Mouse (Mus musculus): Measurements from ENCODE around the gene Pkd1l2.

Pkd1l2 gene

DNA sequence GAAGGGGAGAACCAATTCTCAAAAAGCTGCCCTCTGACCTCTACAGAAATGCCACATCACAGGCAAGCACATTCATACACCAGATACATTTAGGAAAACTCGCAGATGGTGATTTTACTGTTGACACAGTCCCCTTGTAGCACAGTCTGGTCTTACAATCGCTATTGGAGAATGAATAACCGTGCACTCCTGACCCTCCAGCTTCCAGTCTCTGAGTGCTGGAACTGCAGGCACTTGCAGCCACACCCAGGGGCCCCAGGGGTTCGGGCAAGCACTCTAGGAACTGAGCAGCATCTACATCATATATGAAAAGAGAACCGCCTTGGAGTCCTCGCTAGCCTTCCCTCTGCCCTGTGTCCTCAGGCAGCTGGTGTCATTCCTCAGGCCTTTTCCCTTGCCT, 50.8 kb downstream of the Pkd1l2 start:
- DNase-seq = no peak

GRCm38 (mm10) chr8:117028686-117029085, 53.6 kb downstream of the Pkd1l2 start:
- no peak for DNase-seq

- no peak for DNase-seq
These were observed 54.6 kb downstream of the Pkd1l2 start for GRCm38 (mm10) chr8:117027601-117028000.

DNA sequence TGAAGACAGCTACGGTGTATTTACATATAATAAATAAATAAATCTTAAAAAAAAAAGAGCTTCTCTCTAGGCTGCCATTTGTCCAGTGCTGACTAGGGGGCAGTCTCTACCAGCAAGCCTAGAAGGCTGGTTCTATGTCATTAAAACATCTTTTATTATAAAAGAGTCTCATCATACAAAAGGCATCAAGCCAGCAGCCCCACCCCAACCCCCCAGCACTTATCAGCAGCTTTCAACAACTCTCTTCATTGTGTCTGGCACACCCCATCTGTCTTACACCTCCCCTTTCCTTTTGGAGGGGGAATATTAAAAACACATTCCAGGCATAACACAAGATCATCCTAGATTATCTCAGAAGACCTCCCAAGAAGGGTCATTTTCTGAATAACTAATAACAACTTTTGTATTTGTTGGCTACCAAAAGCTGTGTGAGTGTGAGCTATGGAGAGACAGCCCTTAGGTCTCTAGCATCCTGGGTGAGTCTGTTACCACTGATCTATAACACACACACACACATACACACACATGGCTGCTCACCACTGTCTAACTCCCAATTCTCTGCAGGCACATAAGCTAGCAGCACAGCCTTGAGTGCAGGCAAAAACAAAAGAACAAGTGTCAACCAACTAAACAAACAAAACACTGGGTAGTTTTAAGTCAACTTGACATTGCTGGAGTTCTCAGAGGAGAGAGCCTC, 59.8 kb downstream of the Pkd1l2 start:
- peak; percentile 12 for DNase-seq

GRCm38 (mm10) chr8:117019323-117020275, 62.6 kb downstream of the Pkd1l2 start:
- DNase-seq = no peak

DNA sequence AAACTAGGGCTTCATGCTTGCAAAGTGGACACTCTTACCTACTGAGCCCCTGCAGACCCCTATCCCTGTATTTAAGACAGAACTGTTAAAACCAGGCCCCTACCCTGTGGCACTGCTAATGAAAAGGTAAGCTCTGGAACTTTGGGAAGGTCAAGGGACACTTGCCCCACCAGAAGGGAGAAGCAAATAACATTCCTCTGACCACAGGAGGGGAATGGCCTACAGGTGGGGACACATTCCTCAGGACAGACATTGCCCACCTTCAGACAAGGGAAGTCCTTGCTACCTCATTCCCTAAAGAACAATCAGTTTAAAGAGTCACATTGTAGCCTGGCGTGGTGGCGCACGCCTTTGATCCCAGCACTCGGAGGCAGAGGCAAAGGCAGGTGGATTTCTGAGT, 64.4 kb downstream of the Pkd1l2 start:
- no peak for DNase-seq

- DNase-seq = no peak
These were observed 65.2 kb downstream of the Pkd1l2 start for GRCm38 (mm10) chr8:117017006-117017405.

GRCm38 (mm10) chr8:117015670-117016069, 66.6 kb downstream of the Pkd1l2 start:
- no peak for DNase-seq

- no peak for DNase-seq
These were observed 70.9 kb downstream of the Pkd1l2 start for GRCm38 (mm10) chr8:117011366-117011765.

DNA sequence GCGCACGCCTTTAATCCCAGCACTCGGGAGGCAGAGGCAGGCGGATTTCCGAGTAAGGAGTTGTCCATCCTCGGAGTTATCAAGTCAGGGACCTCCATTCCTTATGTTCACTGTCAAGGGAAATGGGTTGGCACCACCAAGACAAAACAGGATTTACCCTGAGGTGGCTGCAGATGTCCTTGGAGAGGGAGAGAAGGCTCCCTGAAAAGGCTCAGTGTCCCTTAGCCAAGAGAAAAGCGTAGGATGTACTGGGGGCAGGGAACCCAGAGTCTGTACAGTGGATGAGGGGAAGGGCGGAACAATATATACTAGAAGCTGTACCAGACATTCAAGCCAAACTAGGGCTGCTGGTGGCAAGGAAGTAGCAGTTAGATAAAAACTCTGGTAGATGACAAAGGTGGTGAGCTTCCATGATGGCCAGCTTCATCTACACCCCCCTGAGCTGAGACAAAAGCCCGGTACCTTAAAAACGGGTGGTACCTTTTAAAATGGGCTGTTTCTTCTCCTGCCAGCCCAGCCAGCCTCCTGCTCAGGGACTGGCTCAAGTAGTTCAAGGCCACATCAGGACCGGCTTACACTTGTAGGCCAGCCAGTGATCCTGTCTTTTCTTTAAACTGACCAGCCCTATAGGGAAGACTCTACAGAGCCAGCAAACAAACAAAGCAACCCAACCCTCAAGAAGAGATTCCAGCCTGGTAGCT, 88.1 kb downstream of the Pkd1l2 start:
- DNase-seq = no peak

- peak; percentile 100 for DNase-seq
These were observed 89.0 kb downstream of the Pkd1l2 start, which contains the start of gene Gcsh for GRCm38 (mm10) chr8:116993095-116993867. Gcsh (minus strand) TSS chr8:116993537.

DNA sequence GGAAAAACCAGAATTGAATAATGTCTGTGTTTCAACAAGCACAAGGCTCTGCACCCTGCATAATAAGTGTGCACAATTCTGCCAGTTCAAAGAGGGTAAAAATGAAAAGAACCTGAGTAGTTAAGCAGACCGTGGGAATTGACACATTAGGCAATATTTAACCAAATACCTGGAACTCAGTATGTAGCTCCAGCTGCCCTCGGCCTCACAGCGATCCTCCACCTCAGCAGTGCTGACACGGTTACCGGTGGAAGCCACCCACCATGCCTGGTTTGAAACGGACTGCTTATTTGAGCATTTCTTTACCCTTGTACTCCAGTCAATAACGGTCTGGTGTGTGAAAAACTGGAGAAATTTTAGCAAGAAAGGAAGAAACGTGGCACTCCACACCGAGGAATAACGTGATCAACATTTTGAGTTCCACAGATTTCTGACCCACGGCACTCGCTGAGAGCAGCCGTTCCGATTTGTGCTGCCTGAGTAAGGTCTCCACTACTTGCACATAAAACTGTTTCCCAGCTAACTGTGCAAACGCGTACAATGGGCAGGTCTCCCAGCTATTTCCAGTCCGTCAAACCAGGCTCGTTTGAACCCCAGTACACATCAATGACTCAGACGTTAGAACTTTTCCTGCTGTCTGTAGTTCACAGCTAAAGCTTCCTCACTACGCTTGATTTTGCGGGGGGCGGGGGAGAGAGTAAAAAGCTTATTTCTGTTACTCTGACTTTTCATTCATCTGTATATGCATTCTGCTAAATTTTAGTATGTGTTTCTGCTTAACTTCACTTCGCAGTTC, 89.9 kb downstream of the Pkd1l2 start:
- no peak for DNase-seq

DNA sequence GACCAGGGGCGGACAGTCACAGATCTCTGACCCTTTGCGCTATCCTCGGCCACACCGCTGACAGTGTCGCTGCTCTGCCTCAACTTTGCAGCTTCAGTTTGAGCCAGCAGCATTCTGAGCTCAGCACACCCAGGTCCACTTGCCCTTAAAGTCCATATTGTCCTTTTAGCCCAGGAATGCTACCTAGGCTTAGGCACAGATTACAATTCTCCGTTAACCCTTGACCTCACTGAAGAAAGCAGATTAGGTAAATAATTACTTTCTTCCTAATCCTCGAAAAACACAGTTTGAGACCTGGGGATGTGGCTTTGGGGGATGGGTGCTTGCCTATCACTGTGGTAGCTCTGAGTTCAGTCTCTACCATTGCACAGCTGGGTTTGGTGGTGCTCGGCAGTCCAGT, 91.0 kb downstream of the Pkd1l2 start:
- no peak for DNase-seq

DNA sequence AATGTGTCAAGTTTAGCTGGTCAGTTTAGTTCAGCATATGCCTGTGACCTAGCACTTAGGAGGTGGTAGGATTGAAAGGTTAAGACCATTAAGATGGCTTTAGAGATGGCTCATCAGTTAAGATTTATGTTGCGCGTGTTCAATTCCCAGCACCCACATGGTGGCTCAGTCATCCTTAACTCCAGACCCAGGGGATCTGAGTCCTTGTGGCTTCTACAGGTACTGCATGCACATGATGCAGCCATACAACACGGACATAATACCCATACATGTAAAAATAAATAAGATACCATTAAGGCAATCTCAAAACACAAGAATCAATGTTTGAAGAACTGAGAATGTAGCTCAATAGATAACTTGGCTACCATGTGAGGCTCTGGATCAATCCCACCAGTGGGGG, 92.4 kb downstream of the Pkd1l2 start:
- no peak for DNase-seq

GRCm38 (mm10) chr8:116980117-116980516, 102.1 kb downstream of the Pkd1l2 start:
- DNase-seq = peak; percentile 85

GRCm38 (mm10) chr8:116978631-116979256, 103.5 kb downstream of the Pkd1l2 start, which contains the start of gene 1700030J22Rik:
1700030J22Rik (minus strand) TSS chr8:116978959.
- DNase-seq = peak; percentile 99

DNA sequence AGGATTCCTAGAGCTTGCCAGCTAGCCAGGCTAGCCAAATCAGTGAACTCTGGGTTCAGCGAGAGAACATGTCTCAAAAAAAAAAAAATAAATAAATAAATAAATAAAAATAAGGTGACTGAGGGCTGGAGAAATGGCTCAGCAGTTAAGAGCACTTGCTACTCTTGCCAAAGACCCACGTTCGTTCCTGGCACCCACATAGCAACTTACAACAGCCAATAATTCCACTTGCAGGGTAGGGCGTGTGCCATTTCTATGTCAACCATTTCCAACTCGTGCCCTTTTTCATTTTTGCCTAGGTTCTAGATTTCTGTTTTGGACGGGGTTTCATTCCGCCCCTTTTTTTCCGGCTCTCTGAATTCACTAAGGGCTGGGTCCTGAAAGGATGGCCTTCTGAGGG, 104.2 kb downstream of the Pkd1l2 start:
- no peak for DNase-seq

- no peak for DNase-seq
These were observed 106.6 kb downstream of the Pkd1l2 start for GRCm38 (mm10) chr8:116975606-116976005.

- no peak for DNase-seq
These were observed 107.2 kb downstream of the Pkd1l2 start for GRCm38 (mm10) chr8:116975066-116975465.

DNA sequence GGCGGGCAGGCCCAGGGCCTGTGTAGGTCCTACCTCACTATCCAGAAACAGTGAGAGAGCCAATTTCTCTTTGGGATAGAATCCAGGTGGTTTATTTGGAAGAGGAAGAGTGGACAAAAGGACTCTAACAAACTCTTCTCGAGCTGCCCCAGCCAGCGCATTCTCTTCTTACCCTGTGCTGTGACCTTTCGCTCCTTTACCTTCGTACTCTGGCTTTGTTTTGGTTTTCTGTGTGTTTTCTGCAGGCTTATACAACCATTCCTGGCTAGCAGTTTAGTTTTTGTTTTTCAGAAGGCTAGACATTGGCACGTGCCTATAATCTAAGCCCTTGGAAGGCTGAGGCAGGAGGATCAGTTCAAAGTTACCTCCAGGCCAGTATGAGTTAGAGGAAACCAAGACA, 112.7 kb downstream of the Pkd1l2 start:
- no peak for DNase-seq

GRCm38 (mm10) chr8:116954415-116954814, 127.8 kb downstream of the Pkd1l2 start:
- DNase-seq = no peak

Measured in lung, postnatal 36 days (tissue).